Mouse (Mus musculus): Measurements from ENCODE around the gene Rhox2g. TPM values are rescaled to one million over a fixed set of nuclear protein-coding genes. Genes with fewer than 3 reads are reported as not detected.
"Not testable (repeated sequence)": the region's sequence is repeated elsewhere in the genome, so short reads cannot be mapped to it uniquely, and the experiment has no call there.

Rhox2g gene
- polyA plus RNA-seq (2014; fragmentation: Nextera tagmentation; extraction: Ambion mirVana) = not detected in 2 replicates

DNA sequence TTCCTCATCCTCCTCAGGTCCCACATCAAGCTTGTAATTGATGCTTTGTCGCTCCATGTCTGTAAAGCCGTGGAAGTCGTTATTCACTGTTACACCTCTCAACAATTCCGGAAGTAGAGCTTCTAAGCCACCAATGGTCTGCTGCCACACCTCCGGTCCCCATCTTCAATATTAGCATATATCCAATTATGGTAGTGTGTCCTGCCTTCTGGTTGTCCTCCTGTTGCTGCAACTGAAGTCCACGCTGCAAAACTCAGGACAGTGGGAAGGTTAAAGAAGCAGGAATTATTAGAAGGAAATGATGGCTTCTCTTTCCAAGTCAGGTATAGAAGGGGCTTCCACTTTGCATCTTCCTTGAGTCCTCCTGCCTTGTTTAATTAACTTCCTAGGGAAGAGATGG is at the start of gene Rhox2g:
Gene Rhox2g (minus strand): TSS at position 101 of the 400 bp plus-strand sequence.
- not testable (repeated sequence) for H3K9ac ChIP-seq (ENCODE audit: low read length); H3K9me3 ChIP-seq (ENCODE audit: control insufficient read depth, low read length); H3K27ac ChIP-seq (ENCODE audit: low read depth, low read length); DNase-seq (ENCODE audit: low spot score); H3K4me3 ChIP-seq (ENCODE audit: low read depth, low read length); H3K36me3 ChIP-seq (ENCODE audit: control insufficient read depth, insufficient read depth, low read length); H3K27me3 ChIP-seq (ENCODE audit: control insufficient read depth, insufficient read depth, low read length); H3K4me2 ChIP-seq (ENCODE audit: low read depth, low read length, severe bottlenecking); H3K4me1 ChIP-seq (replicated peaks; ENCODE audit: control insufficient read depth, insufficient read depth, low read length); ATAC-seq (replicated peaks; ENCODE audit: low FRiP score)
- WGBS = 84% methylated on average over 6 of the region's 6 CpGs

DNA sequence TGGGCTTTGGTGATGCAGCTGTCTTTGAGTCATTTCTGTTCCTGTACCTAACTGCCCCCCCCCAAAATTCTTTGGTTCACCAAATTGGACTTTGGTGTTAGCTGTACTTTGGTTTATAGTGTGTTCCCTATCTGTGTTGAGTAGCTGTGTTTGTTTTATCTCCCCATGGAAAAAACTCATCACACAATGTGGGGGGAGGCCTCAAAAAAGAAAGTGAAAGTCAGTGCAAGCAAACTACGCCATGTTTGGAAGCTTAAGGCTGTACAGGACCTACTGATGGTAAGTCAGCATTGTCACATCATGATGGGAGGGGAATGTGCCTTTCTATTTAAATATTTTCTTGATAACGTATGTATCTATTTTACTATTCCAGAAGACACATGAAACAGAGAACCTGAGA is 49.0 kb upstream of the Rhox2g start:
- H3K27me3 ChIP-seq (ENCODE audit: control insufficient read depth, insufficient read depth, low read length) = no peaks in the 10 kb centered on the region
- no peak overlapping the region for H3K9ac ChIP-seq (ENCODE audit: low read length)
- DNase-seq (ENCODE audit: low spot score) = no peak
- H3K4me3 ChIP-seq (ENCODE audit: low read depth, low read length) = no peak overlapping the region
- no peak for ATAC-seq (replicated peaks; ENCODE audit: low FRiP score)
- WGBS = 84% methylated on average over 2 of the region's 2 CpGs
- H3K27ac ChIP-seq (ENCODE audit: low read depth, low read length) = no peak overlapping the region
- no peaks in the 10 kb centered on the region for H3K9me3 ChIP-seq (ENCODE audit: control insufficient read depth, low read length)
- no peaks in the 10 kb centered on the region for H3K36me3 ChIP-seq (ENCODE audit: control insufficient read depth, insufficient read depth, low read length)
- H3K4me2 ChIP-seq (ENCODE audit: low read depth, low read length, severe bottlenecking) = no peak overlapping the region
- H3K4me1 ChIP-seq (replicated peaks; ENCODE audit: control insufficient read depth, insufficient read depth, low read length) = no peaks in the 10 kb centered on the region

DNA sequence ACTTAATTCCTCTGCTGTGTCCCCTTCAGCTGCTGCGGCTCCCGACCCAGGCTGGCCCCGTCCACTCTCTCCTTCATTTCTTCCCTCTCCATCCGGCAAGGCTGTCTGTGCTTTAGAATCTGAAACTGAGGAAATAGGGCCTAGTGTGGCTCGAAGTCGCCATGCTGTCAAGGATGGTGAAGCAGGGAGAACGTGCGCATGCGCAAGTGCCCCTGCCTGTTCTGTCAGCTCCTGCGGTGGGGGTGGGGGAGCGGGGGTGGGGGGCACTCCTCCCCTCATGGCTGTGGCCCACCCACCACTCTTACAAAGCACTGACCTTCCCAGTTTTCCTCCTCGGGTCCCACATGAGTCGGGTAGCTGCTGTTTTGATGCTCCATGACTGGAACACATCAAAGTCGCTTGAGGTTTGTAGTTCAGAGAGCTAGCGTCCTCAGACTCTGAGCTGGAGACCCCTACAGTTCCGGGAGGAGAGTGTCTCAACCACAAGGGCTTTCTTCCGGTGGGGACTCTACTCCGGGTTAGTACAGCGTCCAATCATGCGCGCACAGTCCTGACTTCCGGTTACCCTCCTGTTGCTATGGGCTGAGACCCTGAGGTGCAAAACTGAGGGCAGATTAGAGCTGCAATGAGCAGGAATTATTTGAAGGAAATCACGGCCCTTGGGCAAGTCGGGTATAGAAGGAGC is 39.9 kb upstream of the Rhox2g start:
- WGBS = 85% methylated on average over 24 of the region's 24 CpGs
- H3K9ac ChIP-seq (ENCODE audit: low read length) = no peak overlapping the region
- H3K36me3 ChIP-seq (ENCODE audit: control insufficient read depth, insufficient read depth, low read length) = no peaks in the 10 kb centered on the region
- H3K4me2 ChIP-seq (ENCODE audit: low read depth, low read length, severe bottlenecking) = no peak overlapping the region
- H3K4me1 ChIP-seq (replicated peaks; ENCODE audit: control insufficient read depth, insufficient read depth, low read length) = no peaks in the 10 kb centered on the region
- H3K4me3 ChIP-seq (ENCODE audit: low read depth, low read length) = no peak overlapping the region
- H3K27me3 ChIP-seq (ENCODE audit: control insufficient read depth, insufficient read depth, low read length) = no peaks in the 10 kb centered on the region
- H3K27ac ChIP-seq (ENCODE audit: low read depth, low read length) = no peak overlapping the region
- no peaks in the 10 kb centered on the region for H3K9me3 ChIP-seq (ENCODE audit: control insufficient read depth, low read length)
- no peak for ATAC-seq (replicated peaks; ENCODE audit: low FRiP score)
- no peak for DNase-seq (ENCODE audit: low spot score)

DNA sequence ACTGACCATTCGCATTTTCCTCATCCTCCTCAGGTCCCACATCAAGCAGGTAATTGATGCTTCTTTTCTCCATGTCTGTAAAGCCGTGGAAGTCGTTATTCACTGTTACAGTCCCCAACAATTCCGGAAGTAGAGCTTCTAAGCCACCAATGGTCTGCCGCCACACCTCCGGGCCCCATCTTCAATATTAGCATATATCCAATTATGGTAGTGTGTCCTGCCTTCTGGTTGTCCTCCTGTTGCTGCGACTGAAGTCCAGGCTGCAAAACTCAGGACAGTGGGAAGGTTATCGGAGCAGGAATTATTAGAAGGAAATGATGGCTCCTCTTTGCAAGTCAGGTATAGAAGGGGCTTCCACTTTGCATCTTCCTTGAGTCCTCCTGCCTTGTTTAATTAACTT is 29.9 kb upstream of the Rhox2g start, which contains the start of gene Rhox2h:
Gene Rhox2h (minus strand): TSS at position 101 of the 400 bp plus-strand sequence.
- not testable (repeated sequence) for H3K36me3 ChIP-seq (ENCODE audit: control insufficient read depth, insufficient read depth, low read length); H3K4me1 ChIP-seq (replicated peaks; ENCODE audit: control insufficient read depth, insufficient read depth, low read length); ATAC-seq (replicated peaks; ENCODE audit: low FRiP score); H3K4me2 ChIP-seq (ENCODE audit: low read depth, low read length, severe bottlenecking); H3K4me3 ChIP-seq (ENCODE audit: low read depth, low read length); H3K27me3 ChIP-seq (ENCODE audit: control insufficient read depth, insufficient read depth, low read length); H3K27ac ChIP-seq (ENCODE audit: low read depth, low read length); DNase-seq (ENCODE audit: low spot score); H3K9ac ChIP-seq (ENCODE audit: low read length); H3K9me3 ChIP-seq (ENCODE audit: control insufficient read depth, low read length)
- whole genome bisulfite sequencing = 89% methylated on average over 8 of the region's 8 CpGs

DNA sequence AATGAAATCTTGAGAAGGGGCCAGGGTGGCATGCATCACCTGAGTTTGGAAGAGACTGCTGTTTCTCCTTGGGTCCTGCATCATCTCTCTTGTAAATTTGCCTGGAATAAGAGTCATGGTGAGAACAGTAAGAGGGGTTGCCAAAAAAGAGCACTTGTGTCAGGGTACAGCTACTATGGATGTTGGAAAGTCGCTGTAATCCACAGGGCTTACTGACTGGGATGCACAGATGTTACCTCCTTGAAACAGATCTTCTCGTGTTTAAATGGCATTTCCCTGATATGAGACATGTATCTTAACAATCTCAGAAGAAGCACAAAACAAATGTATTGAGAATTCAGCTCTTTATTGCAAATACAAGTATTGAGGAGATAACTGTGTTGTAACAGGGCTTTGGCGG is 25.4 kb upstream of the Rhox2g start, which contains the start of gene Rhox3h:
Gene Rhox3h (minus strand): TSS at position 101 of the 400 bp plus-strand sequence.
- not testable (repeated sequence) for H3K36me3 ChIP-seq (ENCODE audit: control insufficient read depth, insufficient read depth, low read length); H3K27ac ChIP-seq (ENCODE audit: low read depth, low read length); H3K27me3 ChIP-seq (ENCODE audit: control insufficient read depth, insufficient read depth, low read length); ATAC-seq (replicated peaks; ENCODE audit: low FRiP score); H3K9ac ChIP-seq (ENCODE audit: low read length); H3K4me2 ChIP-seq (ENCODE audit: low read depth, low read length, severe bottlenecking); DNase-seq (ENCODE audit: low spot score); H3K4me1 ChIP-seq (replicated peaks; ENCODE audit: control insufficient read depth, insufficient read depth, low read length); H3K9me3 ChIP-seq (ENCODE audit: control insufficient read depth, low read length); H3K4me3 ChIP-seq (ENCODE audit: low read depth, low read length)
- 100% methylated on average over 1 of the region's 3 CpGs for WGBS

DNA sequence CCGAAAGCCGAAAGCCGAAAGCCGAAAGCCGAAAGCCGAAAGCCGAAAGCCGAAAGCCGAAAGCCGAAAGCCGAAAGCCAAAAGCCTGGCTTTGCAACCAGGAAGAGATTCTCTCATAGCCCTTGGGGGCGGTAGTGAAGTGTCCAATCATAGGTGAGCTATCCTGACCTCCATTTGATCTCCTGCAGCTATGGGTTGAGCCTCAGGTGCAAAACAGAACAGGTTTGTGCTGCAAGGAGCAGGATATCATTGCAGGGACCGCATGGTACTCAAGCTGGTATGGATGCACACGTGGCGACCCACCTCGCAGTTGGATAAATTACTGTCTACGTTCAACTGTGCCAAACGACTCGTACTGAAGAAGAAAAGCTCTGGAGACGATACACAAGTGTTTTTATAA is 8.0 kb upstream of the Rhox2g start, which contains the start of gene Rhox4g:
Gene Rhox4g (minus strand): TSS at position 101 of the 400 bp plus-strand sequence.
- not testable (repeated sequence) for H3K27ac ChIP-seq (ENCODE audit: low read depth, low read length); H3K4me1 ChIP-seq (replicated peaks; ENCODE audit: control insufficient read depth, insufficient read depth, low read length); H3K36me3 ChIP-seq (ENCODE audit: control insufficient read depth, insufficient read depth, low read length); ATAC-seq (replicated peaks; ENCODE audit: low FRiP score); H3K27me3 ChIP-seq (ENCODE audit: control insufficient read depth, insufficient read depth, low read length); DNase-seq (ENCODE audit: low spot score); H3K4me3 ChIP-seq (ENCODE audit: low read depth, low read length); H3K4me2 ChIP-seq (ENCODE audit: low read depth, low read length, severe bottlenecking); H3K9me3 ChIP-seq (ENCODE audit: control insufficient read depth, low read length); H3K9ac ChIP-seq (ENCODE audit: low read length)
- 93% methylated on average over 15 of the region's 20 CpGs for WGBS

DNA sequence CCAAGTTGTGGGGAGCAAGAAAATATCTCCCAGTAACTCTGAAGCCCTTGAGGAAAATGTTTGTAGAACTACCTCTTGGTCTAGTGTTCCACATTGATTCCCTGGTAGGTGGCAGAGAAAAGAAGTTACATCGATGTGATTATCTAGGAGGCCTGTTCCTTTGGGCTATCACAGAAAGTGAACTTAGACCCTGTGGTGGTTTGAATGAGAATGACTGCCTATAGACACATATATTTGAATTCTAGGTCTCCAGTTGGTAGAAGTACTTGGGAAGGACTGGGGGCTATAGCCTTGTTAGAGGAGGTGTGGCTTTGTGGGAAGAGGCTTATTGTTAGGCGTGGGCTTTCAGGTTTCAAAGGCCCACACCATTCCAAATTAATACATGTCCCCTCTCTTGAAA is 14.8 kb downstream of the Rhox2g start, which contains the start of gene Rhox3g:
Gene Rhox3g (minus strand): TSS at position 101 of the 400 bp plus-strand sequence.
- 86% methylated on average over 2 of the region's 2 CpGs for WGBS
- H3K27me3 ChIP-seq (ENCODE audit: control insufficient read depth, insufficient read depth, low read length); H3K9me3 ChIP-seq (ENCODE audit: control insufficient read depth, low read length); H3K4me2 ChIP-seq (ENCODE audit: low read depth, low read length, severe bottlenecking); H3K9ac ChIP-seq (ENCODE audit: low read length); H3K4me1 ChIP-seq (replicated peaks; ENCODE audit: control insufficient read depth, insufficient read depth, low read length); H3K27ac ChIP-seq (ENCODE audit: low read depth, low read length); H3K36me3 ChIP-seq (ENCODE audit: control insufficient read depth, insufficient read depth, low read length); DNase-seq (ENCODE audit: low spot score); ATAC-seq (replicated peaks; ENCODE audit: low FRiP score); H3K4me3 ChIP-seq (ENCODE audit: low read depth, low read length): not testable (repeated sequence)

DNA sequence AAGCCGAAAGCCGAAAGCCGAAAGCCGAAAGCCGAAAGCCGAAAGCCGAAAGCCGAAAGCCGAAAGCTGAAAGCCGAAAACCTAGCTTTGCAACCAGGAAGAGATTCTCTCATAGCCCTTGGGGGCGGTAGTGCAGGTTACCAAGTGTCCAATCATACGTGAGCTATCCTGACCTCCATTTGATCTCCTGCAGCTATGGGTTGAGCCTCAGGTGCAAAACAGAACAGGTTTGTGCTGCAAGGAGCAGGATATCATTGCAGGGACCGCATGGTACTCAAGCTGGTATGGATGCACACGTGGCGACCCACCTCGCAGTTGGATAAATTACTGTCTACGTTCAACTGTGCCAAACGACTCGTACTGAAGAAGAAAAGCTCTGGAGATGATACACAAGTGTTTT is 35.7 kb downstream of the Rhox2g start, which contains the start of gene Rhox4f:
Gene Rhox4f (minus strand): TSS at position 101 of the 400 bp plus-strand sequence.
- not testable (repeated sequence) for H3K36me3 ChIP-seq (ENCODE audit: control insufficient read depth, insufficient read depth, low read length); H3K27me3 ChIP-seq (ENCODE audit: control insufficient read depth, insufficient read depth, low read length); DNase-seq (ENCODE audit: low spot score); H3K27ac ChIP-seq (ENCODE audit: low read depth, low read length); H3K4me1 ChIP-seq (replicated peaks; ENCODE audit: control insufficient read depth, insufficient read depth, low read length); H3K9me3 ChIP-seq (ENCODE audit: control insufficient read depth, low read length); ATAC-seq (replicated peaks; ENCODE audit: low FRiP score); H3K4me3 ChIP-seq (ENCODE audit: low read depth, low read length); H3K9ac ChIP-seq (ENCODE audit: low read length); H3K4me2 ChIP-seq (ENCODE audit: low read depth, low read length, severe bottlenecking)
- 94% methylated on average over 12 of the region's 19 CpGs for WGBS

All from forebrain, embryonic 11.5 days (tissue).